Mouse (Mus musculus): ENCODE measurements around the gene Myh8. TPM values are rescaled to one million over a fixed set of nuclear protein-coding genes. Genes with fewer than 3 reads are reported as not detected.

Myh8 gene
- polyA plus RNA-seq, 1 experiment from 2014 or later: 0.38 TPM

GRCm38 (mm10) chr11:67253691-67254090 lies 23.2 kb upstream of the Myh8 start:
- ATAC-seq (replicated peaks; ENCODE audit: low FRiP score, low TSS enrichment, low read depth): no peak
- Histone ChIP-seq H3K4me1 (replicated peaks; ENCODE audit: control insufficient read depth, insufficient read depth, low read length) (no peaks in the 10 kb centered on the region), H3K4me3 (ENCODE audit: low read depth, low read length) (no peak overlapping the region), H3K27me3 (replicated peaks; ENCODE audit: control insufficient read depth, insufficient read depth, low read length) (no peaks in the 10 kb centered on the region), H3K36me3 (ENCODE audit: control insufficient read depth, insufficient read depth, low read length) (no peaks in the 10 kb centered on the region), H3K9me3 (ENCODE audit: control insufficient read depth, low read length) (no peaks in the 10 kb centered on the region), H3K9ac (ENCODE audit: low read length) (no peak overlapping the region), H3K4me2 (ENCODE audit: low read length) (no peak overlapping the region), H3K27ac (ENCODE audit: low read depth) (no peak overlapping the region)
- DNase-seq (ENCODE audit: low spot score): no peak
- WGBS: 90% methylated on average over 4 of the region's 4 CpGs

GRCm38 (mm10) chr11:67257048-67257447 lies 19.9 kb upstream of the Myh8 start:
- H3K27me3 ChIP-seq (replicated peaks; ENCODE audit: control insufficient read depth, insufficient read depth, low read length): no peaks in the 10 kb centered on the region
- no peak for DNase-seq (ENCODE audit: low spot score)
- H3K4me1 ChIP-seq (replicated peaks; ENCODE audit: control insufficient read depth, insufficient read depth, low read length): no peaks in the 10 kb centered on the region
- H3K36me3 ChIP-seq (ENCODE audit: control insufficient read depth, insufficient read depth, low read length): no peaks in the 10 kb centered on the region
- H3K4me2 ChIP-seq (ENCODE audit: low read length): no peak overlapping the region
- no peak overlapping the region for H3K27ac ChIP-seq (ENCODE audit: low read depth)
- no peak overlapping the region for H3K4me3 ChIP-seq (ENCODE audit: low read depth, low read length)
- no peaks in the 10 kb centered on the region for H3K9me3 ChIP-seq (ENCODE audit: control insufficient read depth, low read length)
- WGBS: 88% methylated on average over 7 of the region's 7 CpGs
- H3K9ac ChIP-seq (ENCODE audit: low read length): no peak overlapping the region
- no peak for ATAC-seq (replicated peaks; ENCODE audit: low FRiP score, low TSS enrichment, low read depth)

GRCm38 (mm10) chr11:67260956-67261355 lies 16.0 kb upstream of the Myh8 start:
- Histone ChIP-seq H3K4me3 (ENCODE audit: low read depth, low read length) (no peak overlapping the region), H3K4me2 (ENCODE audit: low read length) (no peak overlapping the region), H3K4me1 (replicated peaks; ENCODE audit: control insufficient read depth, insufficient read depth, low read length) (no peaks in the 10 kb centered on the region), H3K36me3 (ENCODE audit: control insufficient read depth, insufficient read depth, low read length) (no peaks in the 10 kb centered on the region), H3K27me3 (replicated peaks; ENCODE audit: control insufficient read depth, insufficient read depth, low read length) (no peaks in the 10 kb centered on the region), H3K9ac (ENCODE audit: low read length) (no peak overlapping the region), H3K27ac (ENCODE audit: low read depth) (no peak overlapping the region), H3K9me3 (ENCODE audit: control insufficient read depth, low read length) (no peaks in the 10 kb centered on the region)
- 81% methylated on average over 6 of the region's 6 CpGs for WGBS
- no peak for ATAC-seq (replicated peaks; ENCODE audit: low FRiP score, low TSS enrichment, low read depth)
- DNase-seq (ENCODE audit: low spot score): no peak

- H3K4me2 ChIP-seq (ENCODE audit: low read length): no peak overlapping the region
- 0 out of 2 replicates have a peak, but pooled peaks cover 3% of the 10 kb centered on the region for H3K9me3 ChIP-seq (ENCODE audit: control insufficient read depth, low read length)
- 77% methylated on average over 1 of the region's 1 CpGs for WGBS
- H3K27me3 ChIP-seq (replicated peaks; ENCODE audit: control insufficient read depth, insufficient read depth, low read length): no peaks in the 10 kb centered on the region
- no peak overlapping the region for H3K9ac ChIP-seq (ENCODE audit: low read length)
- no peaks in the 10 kb centered on the region for H3K4me1 ChIP-seq (replicated peaks; ENCODE audit: control insufficient read depth, insufficient read depth, low read length)
- H3K36me3 ChIP-seq (ENCODE audit: control insufficient read depth, insufficient read depth, low read length): no peaks in the 10 kb centered on the region
- ATAC-seq (replicated peaks; ENCODE audit: low FRiP score, low TSS enrichment, low read depth): no peak
- H3K4me3 ChIP-seq (ENCODE audit: low read depth, low read length): no peak overlapping the region
- DNase-seq (ENCODE audit: low spot score): no peak
- no peak overlapping the region for H3K27ac ChIP-seq (ENCODE audit: low read depth)
Measured at GRCm38 (mm10) chr11:67293440-67293839, 16.5 kb downstream of the Myh8 start.

GRCm38 (mm10) chr11:67313733-67314452 lies 37.0 kb downstream of the Myh8 start:
- H3K4me2 ChIP-seq (ENCODE audit: low read length): no peak overlapping the region
- no peak overlapping the region for H3K9ac ChIP-seq (ENCODE audit: low read length)
- peaks cover 3% of the 10 kb centered on the region; the same call in 1 of the 2 replicates for H3K9me3 ChIP-seq (ENCODE audit: control insufficient read depth, low read length)
- H3K36me3 ChIP-seq (ENCODE audit: control insufficient read depth, insufficient read depth, low read length): no peaks in the 10 kb centered on the region
- H3K4me3 ChIP-seq (ENCODE audit: low read depth, low read length): no peak overlapping the region
- H3K27ac ChIP-seq (ENCODE audit: low read depth): no peak overlapping the region
- no peak for ATAC-seq (replicated peaks; ENCODE audit: low FRiP score, low TSS enrichment, low read depth)
- H3K4me1 ChIP-seq (replicated peaks; ENCODE audit: control insufficient read depth, insufficient read depth, low read length): no peaks in the 10 kb centered on the region
- no peaks in the 10 kb centered on the region for H3K27me3 ChIP-seq (replicated peaks; ENCODE audit: control insufficient read depth, insufficient read depth, low read length)
- whole genome bisulfite sequencing: 46% methylated on average over 15 of the region's 15 CpGs
- DNase-seq (ENCODE audit: low spot score): no peak

GRCm38 (mm10) chr11:67321358-67321757 lies 44.4 kb downstream of the Myh8 start, which contains the start of gene Myh13:
Gene Myh13, plus strand, starts transcription at chr11:67321658.
- no peaks in the 10 kb centered on the region for H3K4me1 ChIP-seq (replicated peaks; ENCODE audit: control insufficient read depth, insufficient read depth, low read length)
- DNase-seq (ENCODE audit: low spot score) (no peak), ATAC-seq (replicated peaks; ENCODE audit: low FRiP score, low TSS enrichment, low read depth) (no peak)
- H3K9me3 ChIP-seq (ENCODE audit: control insufficient read depth, low read length): no peaks in the 10 kb centered on the region
- 86% methylated on average over 7 of the region's 7 CpGs for WGBS
- H3K27ac ChIP-seq (ENCODE audit: low read depth): no peak within 1 kb of the TSS
- no peak within 1 kb of the TSS for H3K4me2 ChIP-seq (ENCODE audit: low read length)
- H3K27me3 ChIP-seq (replicated peaks; ENCODE audit: control insufficient read depth, insufficient read depth, low read length): no peaks in the 10 kb centered on the region
- H3K36me3 ChIP-seq (ENCODE audit: control insufficient read depth, insufficient read depth, low read length): no peaks in the 10 kb centered on the region
- no peak within 1 kb of the TSS for H3K9ac ChIP-seq (ENCODE audit: low read length)
- no peak within 1 kb of the TSS for H3K4me3 ChIP-seq (ENCODE audit: low read depth, low read length)

GRCm38 (mm10) chr11:67326536-67326935 lies 49.6 kb downstream of the Myh8 start:
- no peaks in the 10 kb centered on the region for H3K9me3 ChIP-seq (ENCODE audit: control insufficient read depth, low read length)
- no peak overlapping the region for H3K4me2 ChIP-seq (ENCODE audit: low read length)
- 70% methylated on average over 2 of the region's 2 CpGs for WGBS
- no peaks in the 10 kb centered on the region for H3K4me1 ChIP-seq (replicated peaks; ENCODE audit: control insufficient read depth, insufficient read depth, low read length)
- H3K4me3 ChIP-seq (ENCODE audit: low read depth, low read length): no peak overlapping the region
- DNase-seq (ENCODE audit: low spot score) (no peak), ATAC-seq (replicated peaks; ENCODE audit: low FRiP score, low TSS enrichment, low read depth) (no peak)
- no peaks in the 10 kb centered on the region for H3K27me3 ChIP-seq (replicated peaks; ENCODE audit: control insufficient read depth, insufficient read depth, low read length)
- no peaks in the 10 kb centered on the region for H3K36me3 ChIP-seq (ENCODE audit: control insufficient read depth, insufficient read depth, low read length)
- no peak overlapping the region for H3K27ac ChIP-seq (ENCODE audit: low read depth)
- H3K9ac ChIP-seq (ENCODE audit: low read length): no peak overlapping the region

GRCm38 (mm10) chr11:67344556-67344955 lies 67.6 kb downstream of the Myh8 start:
- WGBS: 54% methylated on average over 3 of the region's 3 CpGs
- ATAC-seq (replicated peaks; ENCODE audit: low FRiP score, low TSS enrichment, low read depth) (no peak), DNase-seq (ENCODE audit: low spot score) (no peak)
- Histone ChIP-seq H3K4me2 (ENCODE audit: low read length) (no peak overlapping the region), H3K27me3 (replicated peaks; ENCODE audit: control insufficient read depth, insufficient read depth, low read length) (no peaks in the 10 kb centered on the region), H3K9me3 (ENCODE audit: control insufficient read depth, low read length) (no peaks in the 10 kb centered on the region; the same call in 1 of the 2 replicates), H3K9ac (ENCODE audit: low read length) (no peak overlapping the region), H3K4me3 (ENCODE audit: low read depth, low read length) (no peak overlapping the region), H3K36me3 (ENCODE audit: control insufficient read depth, insufficient read depth, low read length) (no peaks in the 10 kb centered on the region), H3K4me1 (replicated peaks; ENCODE audit: control insufficient read depth, insufficient read depth, low read length) (no peaks in the 10 kb centered on the region), H3K27ac (ENCODE audit: low read depth) (no peak overlapping the region)
